Mouse (Mus musculus) heart, embryonic 11.5 days (tissue): ENCODE measurements around the gene Zfp367. TPM values are rescaled to one million over a fixed set of nuclear protein-coding genes. Genes with fewer than 3 reads are reported as not detected.

Experiments
- ATAC-seq: fragments of 200-750 bp; cut with Nextera tagmentation; replicated peaks from 2 replicates; pipeline ENCODE4 v1.8.0; 2017; ENCODE audit warnings: moderate library complexity; ENCODE audit not compliant: insufficient number of reproducible peaks, low FRiP score, low TSS enrichment
- H3K27ac ChIP-seq: fragments of 300-500 bp; sonication (generic); 2 replicates; pipeline ENCODE4 v1.5.1; 2014; ENCODE audit warnings: mild to moderate bottlenecking, low read depth, low read length
- H3K27me3 ChIP-seq: fragments of 300-500 bp; sonication (generic); 2 replicates; pipeline ENCODE4 v1.6.1; 2014; ENCODE audit warnings: mild to moderate bottlenecking, low read length, mixed read lengths; ENCODE audit not compliant: control insufficient read depth, insufficient read depth
- H3K36me3 ChIP-seq: fragments of 300-500 bp; sonication (generic); 2 replicates; pipeline ENCODE4 v1.6.1; 2014; ENCODE audit warnings: mild to moderate bottlenecking, low read length, moderate library complexity, mixed read lengths; ENCODE audit not compliant: control insufficient read depth, insufficient read depth
- H3K4me1 ChIP-seq: fragments of 300-500 bp; sonication (generic); 2 replicates; pipeline ENCODE4 v1.6.1; 2014; ENCODE audit warnings: low read length; ENCODE audit not compliant: control insufficient read depth, insufficient read depth
- H3K4me2 ChIP-seq: fragments of 300-500 bp; sonication (generic); 2 replicates; pipeline ENCODE4 v1.6.1; 2014; ENCODE audit warnings: mild to moderate bottlenecking, moderate library complexity
- H3K4me3 ChIP-seq: fragments of 300-500 bp; sonication (generic); 2 replicates; pipeline ENCODE4 v1.5.1; 2014; ENCODE audit warnings: low read depth, low read length
- H3K9ac ChIP-seq: fragments of 300-500 bp; sonication (generic); 2 replicates; pipeline ENCODE4 v1.6.1; 2014; ENCODE audit warnings: mild to moderate bottlenecking, low read depth, low read length, moderate library complexity
- H3K9me3 ChIP-seq: fragments of 300-500 bp; sonication (generic); replicated peaks from 2 replicates; pipeline ENCODE4 v1.6.1; 2016; ENCODE audit warnings: low read length; ENCODE audit not compliant: control insufficient read depth
- WGBS: fragments of 180-500 bp; shearing (Covaris S2); extraction: QIAGEN DNeasy Blood & Tissue Kit; methylation state at CpG from one replicate; pipeline ENCODE4 v1.1.7; 2014; ENCODE audit not compliant: insufficient replicate concordance; 5-methylcytosine and 5-hydroxymethylcytosine counted together
- polyA plus RNA-seq: library from polyadenylated mRNA; unstranded; fragments of >200 nt; fragmentation: Nextera tagmentation; extraction: Ambion mirVana; gene quantifications from 2 replicates; pipeline ENCODE4 v1.2.1, GENCODE M21; 2014

Gene Zfp367
- polyA plus RNA-seq, 1 experiment from 2014 or later = 23.7 TPM

DNA sequence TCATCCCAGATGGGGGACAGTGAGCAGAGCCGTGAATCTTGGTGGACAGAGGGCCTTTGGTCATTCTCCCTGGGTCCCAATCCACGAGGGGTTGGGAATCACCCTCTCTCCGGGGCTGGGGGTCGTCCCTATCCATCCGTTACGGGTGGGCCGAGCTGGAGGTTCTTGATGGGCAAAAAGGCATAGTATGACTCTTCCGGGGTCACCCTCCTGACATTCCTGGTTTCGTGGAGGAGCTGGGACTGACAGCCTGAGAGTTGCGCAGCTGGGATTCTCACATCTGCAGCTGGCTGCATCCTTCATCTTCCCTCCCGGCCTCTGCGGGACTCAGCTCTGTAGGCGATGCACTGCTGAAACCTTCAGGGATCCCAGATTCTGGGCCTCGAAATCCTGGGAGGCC, 9.6 kb upstream of the Zfp367 start:
- Histone ChIP-seq H3K4me1 (peaks cover 5% of the 10 kb centered on the region; the same call in 1 of the 2 replicates), H3K36me3 (peaks cover 6% of the 10 kb centered on the region), H3K27ac (peak overlapping the region; percentile 88; the same call in 1 of the 2 replicates), H3K4me2 (peak overlapping the region; percentile 90), H3K4me3 (peak overlapping the region; percentile 71), H3K9me3 (peaks cover 7% of the 10 kb centered on the region), H3K9ac (peak overlapping the region; percentile 80), H3K27me3 (no peaks in the 10 kb centered on the region)
- ATAC-seq = 0 out of 2 replicates have a peak, but pooled peaks have one; percentile 3
- 2% methylated on average over 14 of the region's 14 CpGs for WGBS

DNA sequence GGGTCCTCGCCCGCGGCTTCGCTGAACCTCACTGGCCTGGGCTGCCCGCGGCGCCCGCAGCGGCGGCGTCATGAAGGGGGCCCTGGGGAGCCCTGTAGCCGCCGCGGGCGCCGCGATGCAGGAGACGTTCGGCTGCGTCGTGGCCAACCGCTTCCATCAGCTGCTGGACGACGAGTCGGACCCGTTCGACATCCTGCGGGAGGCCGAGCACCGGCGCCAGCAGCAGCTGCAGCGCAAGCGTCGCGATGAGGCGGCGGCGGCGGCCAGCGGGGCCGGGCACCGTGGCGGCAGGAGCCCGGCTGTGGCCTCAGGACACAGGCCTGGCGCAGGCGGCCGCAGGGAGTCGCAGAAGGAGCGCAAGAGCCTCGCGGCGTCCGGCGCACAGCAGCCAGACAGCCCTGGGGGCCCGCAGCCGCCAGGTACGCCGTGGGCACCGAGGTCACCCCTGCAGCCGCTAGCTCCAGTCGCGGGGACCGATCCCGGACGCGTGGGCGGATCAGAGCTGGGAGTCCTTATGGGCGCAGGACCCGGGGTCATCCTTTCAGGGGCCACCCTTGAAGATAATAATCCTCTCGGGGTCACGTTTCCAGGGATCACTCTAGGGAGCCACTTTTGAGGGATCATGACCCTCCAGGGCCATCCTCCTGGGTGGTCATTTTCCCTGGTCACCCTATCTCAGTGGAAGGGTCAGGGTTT, 9.1 kb upstream of the Zfp367 start:
- H3K4me3 ChIP-seq = peak overlapping the region; percentile 71
- H3K9me3 ChIP-seq = peaks cover 2% of the 10 kb centered on the region; the same call in 1 of the 2 replicates
- H3K9ac ChIP-seq = peak overlapping the region; percentile 80
- H3K27ac ChIP-seq = peak overlapping the region; percentile 88
- no peaks in the 10 kb centered on the region for H3K27me3 ChIP-seq
- 0 out of 2 replicates have a peak, but pooled peaks cover 2% of the 10 kb centered on the region for H3K36me3 ChIP-seq
- WGBS = under 1% methylated on average over 70 of the region's 71 CpGs
- peak overlapping the region; percentile 90 for H3K4me2 ChIP-seq
- H3K4me1 ChIP-seq = peaks cover 5% of the 10 kb centered on the region; the same call in 1 of the 2 replicates
- peak; percentile 72 for ATAC-seq

DNA sequence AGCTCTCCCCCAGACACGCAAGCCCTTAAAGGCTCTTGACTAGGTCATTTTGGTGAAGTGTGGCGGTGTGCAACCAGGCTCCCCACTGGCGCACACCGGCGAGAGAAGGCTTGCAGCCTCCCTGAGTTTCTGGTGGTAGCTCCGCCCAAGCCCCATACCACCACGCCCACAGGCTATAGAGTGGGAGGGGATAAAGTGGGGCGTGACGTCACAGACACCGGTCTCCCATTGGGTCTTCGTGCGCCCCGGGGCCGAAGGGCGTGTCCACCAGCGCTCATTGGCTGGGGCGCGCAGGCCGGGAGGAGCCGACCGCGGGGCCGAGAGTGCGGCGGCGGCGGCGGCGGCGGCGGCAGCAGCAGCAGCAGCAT, 8.5 kb upstream of the Zfp367 start, which contains the start of gene Habp4:
Gene Habp4, plus strand, starts transcription at position 277 of the 368 bp plus-strand sequence.
- Histone ChIP-seq H3K4me2 (peak within 1 kb of the TSS; percentile 90), H3K27me3 (no peaks in the 10 kb centered on the region), H3K9me3 (0 out of 2 replicates have a peak, but pooled peaks cover under 1% of the 10 kb centered on the region), H3K4me3 (peak within 1 kb of the TSS; percentile 71), H3K27ac (peak within 1 kb of the TSS; percentile 88), H3K4me1 (peaks cover 5% of the 10 kb centered on the region; the same call in 1 of the 2 replicates), H3K36me3 (0 out of 2 replicates have a peak, but pooled peaks cover 2% of the 10 kb centered on the region), H3K9ac (peak within 1 kb of the TSS; percentile 80)
- peak; percentile 100 for ATAC-seq
- WGBS = under 1% methylated on average over 30 of the region's 31 CpGs

DNA sequence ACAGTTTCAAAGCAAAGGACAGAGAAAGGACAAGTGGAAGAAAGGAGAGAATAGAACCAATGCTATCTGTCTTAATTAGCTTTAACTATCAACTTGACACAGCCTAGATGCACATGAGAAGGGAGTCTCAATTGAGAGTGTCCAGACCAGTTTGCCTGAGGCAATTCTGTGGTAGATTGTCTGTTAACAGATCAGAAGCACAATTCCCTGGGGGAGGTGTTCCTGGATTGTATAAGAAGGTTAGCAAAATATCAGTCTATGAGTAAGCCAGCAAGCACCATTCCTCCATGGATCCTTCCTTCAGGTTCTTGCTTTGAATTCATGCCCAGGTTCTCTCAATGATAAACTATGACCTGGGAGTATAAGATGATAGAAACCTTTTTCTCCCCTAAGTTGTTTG, 4.0 kb upstream of the Zfp367 start:
- H3K27ac ChIP-seq = no peak overlapping the region
- H3K9me3 ChIP-seq = no peaks in the 10 kb centered on the region
- no peak overlapping the region for H3K9ac ChIP-seq
- H3K4me3 ChIP-seq = no peak overlapping the region
- no peak overlapping the region for H3K4me2 ChIP-seq
- peaks cover 9% of the 10 kb centered on the region for H3K4me1 ChIP-seq
- H3K36me3 ChIP-seq = no peaks in the 10 kb centered on the region
- no peak for ATAC-seq
- no peaks in the 10 kb centered on the region for H3K27me3 ChIP-seq

DNA sequence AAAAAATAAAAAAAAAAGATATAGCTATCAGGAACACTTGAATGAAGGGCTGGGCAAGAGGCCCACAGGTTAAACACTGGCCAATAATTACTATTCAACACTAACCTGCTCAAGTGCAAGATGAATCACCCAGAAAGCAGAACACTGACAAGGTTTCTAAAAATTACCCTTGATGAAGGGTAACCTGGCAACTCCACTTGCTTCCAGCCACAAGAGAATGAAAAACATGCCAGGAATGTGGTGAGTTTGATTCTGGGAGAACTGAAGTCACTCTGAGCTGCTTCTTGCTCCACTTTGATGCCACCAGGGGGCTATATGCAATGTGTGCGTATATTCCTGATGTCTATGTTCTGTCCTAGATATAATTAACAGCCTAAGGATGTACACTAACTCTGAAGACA, 2.2 kb upstream of the Zfp367 start:
- Histone ChIP-seq H3K4me1 (peaks cover 17% of the 10 kb centered on the region), H3K9me3 (no peaks in the 10 kb centered on the region), H3K27me3 (no peaks in the 10 kb centered on the region), H3K9ac (no peak overlapping the region), H3K27ac (peak overlapping the region; percentile 97), H3K4me3 (no peak overlapping the region), H3K36me3 (no peaks in the 10 kb centered on the region), H3K4me2 (peak overlapping the region; percentile 37)
- WGBS = 16% methylated on average over 1 of the region's 1 CpGs
- no peak for ATAC-seq

DNA sequence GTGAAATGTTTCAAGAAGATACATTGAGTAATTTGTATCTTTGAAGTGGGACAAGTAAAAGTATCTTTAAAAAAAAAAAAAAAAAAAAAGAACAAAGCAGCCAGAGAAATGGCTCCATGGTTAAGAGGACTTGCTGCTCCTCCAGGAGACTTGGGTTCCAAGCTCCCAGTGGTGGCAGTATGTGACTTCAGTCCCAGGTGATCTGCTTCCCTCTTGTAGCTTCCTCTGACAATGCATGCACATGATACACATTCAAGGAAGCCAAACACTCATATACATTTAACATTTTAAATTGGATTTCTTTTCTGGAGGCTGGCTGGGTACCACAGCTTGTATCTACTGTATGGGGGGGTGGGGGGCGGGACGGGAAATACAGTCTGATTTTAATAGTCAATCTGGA, 1.6 kb upstream of the Zfp367 start:
- 50% methylated on average over 2 of the region's 2 CpGs for WGBS
- no peaks in the 10 kb centered on the region for H3K36me3 ChIP-seq
- no peaks in the 10 kb centered on the region for H3K27me3 ChIP-seq
- H3K4me2 ChIP-seq = peak overlapping the region; percentile 37
- peaks cover 20% of the 10 kb centered on the region for H3K4me1 ChIP-seq
- ATAC-seq = no peak
- no peaks in the 10 kb centered on the region for H3K9me3 ChIP-seq
- H3K27ac ChIP-seq = peak overlapping the region; percentile 97
- 0 out of 2 replicates have a peak overlapping the region, but pooled peaks have one; percentile 34 for H3K9ac ChIP-seq
- H3K4me3 ChIP-seq = no peak overlapping the region

DNA sequence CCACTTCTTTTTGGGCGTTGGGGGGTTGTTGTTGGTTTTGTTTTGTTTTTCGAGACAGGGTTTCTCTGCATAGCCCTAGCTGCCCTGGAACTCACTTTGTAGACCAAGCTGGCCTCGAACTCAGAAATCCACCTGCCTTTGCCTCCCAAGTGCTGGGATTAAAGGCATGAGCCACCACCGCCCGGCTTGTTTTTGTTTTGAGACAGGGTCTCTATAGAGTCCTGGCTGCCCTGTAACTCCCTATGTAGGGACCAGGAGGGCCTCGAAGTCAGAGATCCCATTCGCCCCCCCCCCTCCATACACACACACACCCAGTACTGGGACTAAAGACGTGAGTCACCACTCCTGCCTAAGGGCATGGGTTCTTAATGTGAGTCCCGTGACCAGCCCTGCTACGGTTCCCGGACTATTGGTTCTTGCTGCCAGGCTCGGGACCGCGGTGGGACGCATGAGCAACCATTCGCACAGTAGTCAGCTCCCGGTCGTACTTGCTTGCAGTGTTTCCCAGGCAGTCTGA, 807 bp upstream of the Zfp367 start:
- H3K9ac ChIP-seq = peak overlapping the region; percentile 64
- H3K36me3 ChIP-seq = no peaks in the 10 kb centered on the region

DNA sequence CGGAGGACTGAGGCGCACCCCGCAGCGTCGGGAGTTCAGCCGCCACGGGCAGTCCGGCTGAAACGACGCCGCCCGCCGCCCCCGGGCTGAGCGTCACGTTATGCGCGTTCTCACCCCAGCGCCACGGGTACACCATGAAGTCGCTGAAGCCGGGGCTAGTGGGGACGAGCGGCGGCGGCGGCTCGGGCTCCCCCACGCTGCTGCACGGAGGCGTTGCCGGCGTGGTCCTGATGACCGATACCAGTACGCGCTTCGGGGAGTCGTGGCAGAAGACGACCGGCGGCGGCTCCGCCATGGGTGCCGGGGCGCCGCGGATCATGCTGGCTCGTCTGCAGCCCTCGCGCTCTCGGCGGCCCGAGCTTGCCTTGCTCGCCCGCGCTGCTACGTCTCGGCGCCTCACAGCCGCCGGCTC, 325 bp downstream of the Zfp367 start:
- peaks cover 23% of the 10 kb centered on the region for H3K4me1 ChIP-seq
- H3K36me3 ChIP-seq = no peaks in the 10 kb centered on the region
- peak; percentile 1 for ATAC-seq
- H3K4me3 ChIP-seq = peak overlapping the region; percentile 94
- peak overlapping the region; percentile 92 for H3K9ac ChIP-seq
- no peaks in the 10 kb centered on the region for H3K9me3 ChIP-seq
- H3K4me2 ChIP-seq = peak overlapping the region; percentile 88
- H3K27me3 ChIP-seq = no peaks in the 10 kb centered on the region
- H3K27ac ChIP-seq = peak overlapping the region; percentile 97
- under 1% methylated on average over 61 of the region's 61 CpGs for WGBS

More for the DNA sequence above, 807 bp upstream of the Zfp367 start:
- ATAC-seq = peak; percentile 36
- peaks cover 23% of the 10 kb centered on the region for H3K4me1 ChIP-seq
- H3K9me3 ChIP-seq = no peaks in the 10 kb centered on the region
- H3K4me3 ChIP-seq = peak overlapping the region; percentile 94
- no peaks in the 10 kb centered on the region for H3K27me3 ChIP-seq
- peak overlapping the region; percentile 97 for H3K27ac ChIP-seq
- H3K4me2 ChIP-seq = peak overlapping the region; percentile 88
- WGBS = 1% methylated on average over 18 of the region's 18 CpGs
